Mouse (Mus musculus) hindbrain, postnatal 0 days (tissue): Measurements from ENCODE around the gene Gmppb. TPM values are rescaled to one million over a fixed set of nuclear protein-coding genes. Genes with fewer than 3 reads are reported as not detected.

Experiments
- ATAC-seq: fragments of 200-750 bp; cut with Nextera tagmentation; 2 replicates; pipeline ENCODE4 v1.8.0; 2017; ENCODE audit warnings: mild to moderate bottlenecking, moderate TSS enrichment, moderate library complexity
- DNase-seq: peaks from one replicate; pipeline ENCODE4 v3.0.0-alpha.2; 2015; ENCODE audit warnings: low spot score
- H3K27ac ChIP-seq: fragments of 300-500 bp; sonication (generic); 2 replicates; pipeline ENCODE4 v1.5.1; 2014; ENCODE audit warnings: mild to moderate bottlenecking
- H3K27me3 ChIP-seq: fragments of 300-500 bp; sonication (generic); 2 replicates; pipeline ENCODE4 v1.6.1; 2014; ENCODE audit warnings: low read length, mixed read lengths; ENCODE audit not compliant: insufficient read depth
- H3K36me3 ChIP-seq: fragments of 300-500 bp; sonication (generic); 2 replicates; pipeline ENCODE4 v1.6.1; 2014; ENCODE audit warnings: low read length, mixed read lengths; ENCODE audit not compliant: insufficient read depth
- H3K4me1 ChIP-seq: fragments of 300-500 bp; sonication (generic); 2 replicates; pipeline ENCODE4 v1.6.1; 2014; ENCODE audit warnings: antibody characterized with exemption, low read length, mixed read lengths; ENCODE audit not compliant: insufficient read depth
- H3K4me2 ChIP-seq: fragments of 300-500 bp; sonication (generic); 2 replicates; pipeline ENCODE4 v1.6.1; 2014; ENCODE audit warnings: low read depth, mild to moderate bottlenecking, low read length, moderate library complexity, mixed read lengths
- H3K4me3 ChIP-seq: fragments of 300-500 bp; sonication (generic); 2 replicates; pipeline ENCODE4 v1.5.1; 2014; ENCODE audit warnings: low read length
- H3K9ac ChIP-seq: fragments of 300-500 bp; sonication (generic); replicated peaks from 2 replicates; pipeline ENCODE4 v1.6.1; 2014; ENCODE audit warnings: mild to moderate bottlenecking, low read length, moderate library complexity, mixed read lengths
- H3K9me3 ChIP-seq: fragments of 300-500 bp; sonication (generic); 2 replicates; pipeline ENCODE4 v1.6.1; 2016; ENCODE audit warnings: low read length, mixed read lengths
- CTCF ChIP-seq: IDR thresholded peaks from 2 replicates; pipeline ENCODE4 v1.5.1; 2016; ENCODE audit warnings: antibody characterized with exemption, control low read depth, low read depth
- WGBS: fragments of 180-500 bp; shearing (Covaris S2); extraction: QIAGEN DNeasy Blood & Tissue Kit; methylation state at CpG from one replicate; pipeline ENCODE4 v1.1.7; 2014; 5-methylcytosine and 5-hydroxymethylcytosine counted together
- polyA plus RNA-seq: library from polyadenylated mRNA; unstranded; fragments of >200 nt; fragmentation: Nextera tagmentation; extraction: Ambion mirVana; gene quantifications from 2 replicates; pipeline ENCODE4 v1.2.1, GENCODE M21; 2015
- total RNA-seq: library from RNA; depleted of rRNA; stranded (reverse); fragments of >200 nt; gene quantifications from 2 replicates; pipeline ENCODE4 v1.2.3, GENCODE M21; 2014

Gmppb gene
- total and polyA plus RNA-seq, 2 experiments from 2014 or later: 13.0 to 17.1 TPM

GRCm38 (mm10) chr9:108054331-108055040, 5.4 kb downstream of the Gmppb start:
- no peak overlapping the region for H3K9ac ChIP-seq
- no peaks in the 10 kb centered on the region for H3K27me3 ChIP-seq
- DNase-seq (no peak), ATAC-seq (no peak)
- H3K36me3 ChIP-seq: peaks cover 48% of the 10 kb centered on the region
- no peak overlapping the region for H3K4me2 ChIP-seq
- 88% methylated on average over 22 of the region's 22 CpGs for WGBS
- H3K9me3 ChIP-seq: no peaks in the 10 kb centered on the region
- no peak overlapping the region for H3K4me3 ChIP-seq
- H3K27ac ChIP-seq: no peak overlapping the region
- no peak for TF ChIP-seq CTCF
- H3K4me1 ChIP-seq: peaks cover 7% of the 10 kb centered on the region; the same call in 1 of the 2 replicates

GRCm38 (mm10) chr9:108055061-108055460, 6.0 kb downstream of the Gmppb start:
- no peak overlapping the region for H3K4me3 ChIP-seq
- peaks cover 48% of the 10 kb centered on the region for H3K36me3 ChIP-seq
- TF ChIP-seq CTCF: no peak
- H3K9me3 ChIP-seq: no peaks in the 10 kb centered on the region
- WGBS: 95% methylated on average over 1 of the region's 1 CpGs
- H3K4me2 ChIP-seq: no peak overlapping the region
- ATAC-seq (no peak), DNase-seq (no peak)
- H3K9ac ChIP-seq: no peak overlapping the region
- no peaks in the 10 kb centered on the region for H3K27me3 ChIP-seq
- 0 out of 2 replicates have a peak, but pooled peaks cover 2% of the 10 kb centered on the region for H3K4me1 ChIP-seq
- no peak overlapping the region for H3K27ac ChIP-seq

GRCm38 (mm10) chr9:108055661-108056237, 6.7 kb downstream of the Gmppb start:
- no peak for TF ChIP-seq CTCF
- H3K9ac ChIP-seq: no peak overlapping the region
- 87% methylated on average over 6 of the region's 6 CpGs for WGBS
- no peak overlapping the region for H3K27ac ChIP-seq
- H3K36me3 ChIP-seq: peaks cover 48% of the 10 kb centered on the region
- DNase-seq: no peak
- no peak overlapping the region for H3K4me3 ChIP-seq
- no peaks in the 10 kb centered on the region for H3K9me3 ChIP-seq
- no peaks in the 10 kb centered on the region for H3K4me1 ChIP-seq
- H3K27me3 ChIP-seq: no peaks in the 10 kb centered on the region
- H3K4me2 ChIP-seq: no peak overlapping the region
- ATAC-seq: no peak

- 79% methylated on average over 28 of the region's 28 CpGs for WGBS
- TF ChIP-seq CTCF: no peak
- Histone ChIP-seq H3K27me3 (no peaks in the 10 kb centered on the region), H3K4me1 (no peaks in the 10 kb centered on the region), H3K4me3 (no peak overlapping the region), H3K27ac (no peak overlapping the region), H3K4me2 (no peak overlapping the region), H3K36me3 (peaks cover 48% of the 10 kb centered on the region), H3K9ac (no peak overlapping the region), H3K9me3 (no peaks in the 10 kb centered on the region)
- DNase-seq: no peak
- no peak for ATAC-seq
Measured at GRCm38 (mm10) chr9:108056361-108057261, 7.6 kb downstream of the Gmppb start.

- Histone ChIP-seq H3K27me3 (no peaks in the 10 kb centered on the region), H3K4me2 (no peak overlapping the region), H3K4me1 (no peaks in the 10 kb centered on the region), H3K9ac (no peak overlapping the region), H3K4me3 (no peak overlapping the region), H3K9me3 (no peaks in the 10 kb centered on the region), H3K36me3 (peaks cover 52% of the 10 kb centered on the region), H3K27ac (no peak overlapping the region)
- TF ChIP-seq CTCF: no peak
- WGBS: 91% methylated on average over 5 of the region's 5 CpGs
- DNase-seq (no peak), ATAC-seq (no peak)
Measured at GRCm38 (mm10) chr9:108057262-108057562, 8.2 kb downstream of the Gmppb start.

GRCm38 (mm10) chr9:108058291-108058690, 9.2 kb downstream of the Gmppb start:
- TF ChIP-seq CTCF: no peak
- Histone ChIP-seq H3K9ac (no peak overlapping the region), H3K4me2 (no peak overlapping the region), H3K4me1 (no peaks in the 10 kb centered on the region), H3K27me3 (no peaks in the 10 kb centered on the region), H3K36me3 (peaks cover 62% of the 10 kb centered on the region), H3K9me3 (no peaks in the 10 kb centered on the region), H3K4me3 (no peak overlapping the region), H3K27ac (no peak overlapping the region)
- ATAC-seq: no peak
- WGBS: 95% methylated on average over 9 of the region's 9 CpGs
- no peak for DNase-seq
